Comparison of ENCODE assay signal across 8 mouse cellular contexts in the genomic region with DNA sequence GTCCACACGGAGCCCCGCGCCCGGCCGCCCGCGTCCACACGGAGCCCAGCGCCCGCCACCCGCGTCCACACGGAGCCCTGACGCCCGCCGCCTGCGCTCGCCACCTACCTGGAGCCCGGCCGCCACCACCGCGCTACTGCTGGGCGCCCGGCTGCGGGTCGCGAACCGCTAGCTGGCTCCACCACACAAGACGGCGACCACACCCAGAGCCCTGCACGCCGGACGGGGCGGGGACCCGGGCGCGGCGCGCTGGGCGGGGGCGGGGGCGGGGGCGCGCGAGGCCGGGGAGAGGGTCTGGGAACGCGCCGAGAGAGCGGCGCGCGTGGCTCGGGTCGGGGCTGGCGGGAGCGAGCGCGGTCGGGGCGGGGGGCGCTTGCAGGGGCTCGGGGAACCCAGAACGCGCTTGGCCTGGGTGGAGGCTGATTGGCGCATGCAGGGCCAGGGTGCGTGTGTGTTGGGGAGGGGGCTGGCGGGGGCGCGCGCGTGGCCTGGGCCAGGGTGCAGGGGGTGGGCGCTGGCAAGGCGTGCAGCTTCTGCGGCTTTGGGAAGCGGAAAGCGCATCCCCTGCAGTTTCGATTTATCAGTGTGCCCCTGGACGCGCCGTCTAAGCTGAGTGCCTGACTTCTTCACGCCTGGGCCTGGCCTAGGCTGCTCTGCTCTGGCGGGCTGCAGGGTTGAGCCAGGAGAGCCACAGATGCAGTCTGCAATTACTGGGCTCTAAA. TPM values are rescaled to one million over a fixed set of nuclear protein-coding genes. Genes with fewer than 3 reads are reported as not detected.
DNase-seq lines count a peak whose midpoint lies in the region; ATAC-seq and TF ChIP-seq lines count a peak whose summit lies in the region.

Gene Gnb4 (minus strand): TSS at position 255 of the 722 bp plus-strand sequence.

- 3% methylated on average over 75 of the region's 83 CpGs for WGBS in bone marrow, adult 2 months
- WGBS in hindbrain, embryonic 15.5 days = under 1% methylated on average over 64 of the region's 83 CpGs

- no peaks in the 10 kb centered on the region for H3K9me3 ChIP-seq in hindbrain, embryonic 15.5 days
- peaks cover 6% of the 10 kb centered on the region; the same call in 1 of the 2 replicates for H3K9me3 ChIP-seq in megakaryocyte, embryonic 14.5 days

- no peak for TF ChIP-seq POLR2A in bone marrow, adult 2 months (IDR thresholded peaks at IDR 0.05; ENCODE audit: borderline replicate concordance, control insufficient read depth, low read depth, low read length)

- H3K27ac ChIP-seq in bone marrow, adult 2 months (ENCODE audit: control insufficient read depth, insufficient read depth, low read depth, low read length, poor library complexity) = no peak within 1 kb of the TSS
- peak within 1 kb of the TSS; percentile 85 for H3K27ac ChIP-seq in hindbrain, embryonic 15.5 days (replicated peaks)

- H3K27me3 ChIP-seq in hindbrain, embryonic 15.5 days = no peaks in the 10 kb centered on the region
- H3K27me3 ChIP-seq in megakaryocyte, embryonic 14.5 days (replicated peaks) = peaks cover 13% of the 10 kb centered on the region

- H3K36me3 ChIP-seq in hindbrain, embryonic 15.5 days = no peaks in the 10 kb centered on the region
- peaks cover 7% of the 10 kb centered on the region for H3K36me3 ChIP-seq in megakaryocyte, embryonic 14.5 days (replicated peaks; ENCODE audit: low read length)

- peak within 1 kb of the TSS; percentile 64 for H3K9ac ChIP-seq in hindbrain, embryonic 15.5 days

- no peaks in the 10 kb centered on the region; the same call in 1 of the 2 replicates for H3K4me1 ChIP-seq in bone marrow, adult 2 months (ENCODE audit: control insufficient read depth, insufficient read depth, low read length)
- H3K4me1 ChIP-seq in hindbrain, embryonic 15.5 days (replicated peaks) = peaks cover 26% of the 10 kb centered on the region
- H3K4me1 ChIP-seq in megakaryocyte, embryonic 14.5 days = peaks cover 48% of the 10 kb centered on the region

- intact Hi-C loops in left cerebral cortex, postnatal 14 days (cut with DNase I) = no loop called here

- peak within 1 kb of the TSS; percentile 55 for H3K4me3 ChIP-seq in bone marrow, adult 2 months (replicated peaks; ENCODE audit: control insufficient read depth, low read depth, low read length)
- H3K4me3 ChIP-seq in hindbrain, embryonic 15.5 days = peak within 1 kb of the TSS; percentile 74
- H3K4me3 ChIP-seq in megakaryocyte, embryonic 14.5 days (replicated peaks) = peak within 1 kb of the TSS; percentile 94

- peak within 1 kb of the TSS; percentile 59 for H3K4me2 ChIP-seq in hindbrain, embryonic 15.5 days

- peak; percentile 53 for DNase-seq in Muller cell, postnatal 12 days (ENCODE audit: inconsistent ontology term)
- peak; percentile 36 to 54 for DNase-seq in frontal cortex, postnatal 10 days (ENCODE audit: low spot score in 2 of 2)
- DNase-seq in left cerebral cortex, postnatal 14 days (ENCODE audit: low spot score in 2 of 2) = peak; percentile 30 to 32
- DNase-seq in spleen, adult 12 weeks (ENCODE audit: low spot score) = peak; percentile 6
- DNase-seq in cerebellum, adult 11-12 months = no peak

- TF ChIP-seq CTCF in bone marrow, adult 2 months (IDR thresholded peaks at IDR 0.05; ENCODE audit: control insufficient read depth, insufficient read depth, low read length) = no peak

- ATAC-seq in hindbrain, embryonic 15.5 days (ENCODE audit: low FRiP score, low read depth) = peak; percentile 93

RNA-seq across cellular contexts. Expression of gene Gnb4, which starts in this region (rescaled TPM):
- polyA plus RNA-seq in bone marrow, adult 2 months (2011; ENCODE audit: insufficient read depth, insufficient read length, low replicate concordance, missing spikeins) = 3.3 and 4.2 TPM in 2 replicates
- polyA plus RNA-seq in hindbrain, embryonic 15.5 days (2015; fragmentation: Nextera tagmentation; extraction: Ambion mirVana) = 95.1 and 96.3 TPM in 2 replicates
- 10 to 100 TPM; 91.0 to 98.4 TPM for total RNA-seq in left cerebral cortex, postnatal 14 days (2021)
- 0.63 TPM in 1 of 2 replicates, not detected in the other for polyA plus RNA-seq in megakaryocyte, embryonic 14.5 days (2012; ENCODE audit: insufficient read depth, low replicate concordance)

Comparison
In these comparisons a context has a peak if more than half of its experiments do, and no peak if none do; other contexts are left out.
1. RNA of gene Gnb4 (polyA plus RNA-seq): 95.1 to 96.3 TPM in hindbrain, embryonic 15.5 days; 3.3 to 4.2 TPM in bone marrow, adult 2 months and 0.63 TPM in megakaryocyte, embryonic 14.5 days; every median in the first group is over 10 times any median in the second.
2. Peak in every context shown above with its lines, with median percentiles within 50 percentile points of each other: H3K4me3 ChIP-seq.